Mouse (Mus musculus): ENCODE measurements around the gene Grpr.
A peak's percentile ranks its signal among the peaks of the same experiment; 100 is the strongest.

Gene Grpr

DNA sequence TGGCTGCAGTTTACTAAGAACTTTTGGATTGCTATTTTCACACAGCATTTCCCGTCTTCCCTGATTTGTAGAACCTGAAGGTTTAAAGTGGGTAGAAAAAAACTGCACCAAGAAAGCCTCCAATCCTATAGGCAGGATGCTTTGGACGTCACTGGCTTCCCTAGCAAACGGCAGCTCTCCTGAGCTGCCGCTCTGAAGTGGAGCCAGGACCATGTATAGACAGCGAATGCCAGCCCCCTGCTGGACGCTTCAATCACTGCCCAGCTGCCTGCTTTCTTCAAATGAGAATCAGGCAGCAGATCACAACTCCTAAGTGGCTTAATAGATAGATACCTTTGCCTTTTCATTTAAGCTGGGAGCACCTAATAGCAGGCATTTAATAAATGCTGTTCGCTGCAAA lies at the start of gene Grpr:
Gene Grpr, minus strand, starts transcription at position 12 of the 400 bp plus-strand sequence.
- DNase-seq, result peak; percentile 2 to 42

DNA sequence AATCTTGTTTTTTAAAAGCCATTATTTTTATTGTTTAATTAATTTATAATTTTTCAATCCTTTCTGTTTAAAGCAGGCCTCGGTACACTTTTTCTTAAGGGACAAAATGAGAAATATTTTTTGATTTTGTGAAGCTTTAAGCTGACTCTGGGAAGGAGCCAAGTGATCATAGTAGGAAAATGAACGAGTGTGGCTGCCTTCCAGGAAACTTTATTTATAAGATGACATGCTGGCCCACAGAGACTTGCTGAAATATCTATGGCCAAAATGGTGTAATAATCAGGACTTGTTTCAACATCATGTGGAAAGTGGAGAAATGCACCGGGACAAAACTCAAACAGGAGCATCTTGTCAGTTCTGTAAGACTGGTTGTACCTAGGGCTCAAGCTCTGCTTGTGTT lies 11.0 kb upstream of the Grpr start:
- DNase-seq, result no peak

DNA sequence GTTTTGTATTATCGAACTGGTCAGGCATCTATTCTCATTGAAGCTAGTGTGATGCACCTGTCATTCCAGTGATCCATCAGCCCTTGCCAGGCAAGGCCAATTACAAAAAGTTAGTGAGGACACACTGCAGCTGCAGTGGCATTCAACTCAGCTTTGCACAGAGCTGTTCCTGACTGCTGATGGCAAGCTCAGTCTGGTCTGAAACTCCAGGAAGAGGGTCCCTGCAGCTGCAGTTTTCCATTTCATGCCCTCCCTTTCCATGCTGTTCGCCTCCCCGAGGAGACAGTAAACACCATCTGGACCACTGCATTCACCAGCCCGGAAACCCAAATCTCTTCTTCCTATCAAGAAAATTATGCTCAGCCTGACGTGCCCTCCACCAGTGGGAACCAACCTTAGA lies 2.4 kb downstream of the Grpr start:
- DNase-seq, result no peak

DNA sequence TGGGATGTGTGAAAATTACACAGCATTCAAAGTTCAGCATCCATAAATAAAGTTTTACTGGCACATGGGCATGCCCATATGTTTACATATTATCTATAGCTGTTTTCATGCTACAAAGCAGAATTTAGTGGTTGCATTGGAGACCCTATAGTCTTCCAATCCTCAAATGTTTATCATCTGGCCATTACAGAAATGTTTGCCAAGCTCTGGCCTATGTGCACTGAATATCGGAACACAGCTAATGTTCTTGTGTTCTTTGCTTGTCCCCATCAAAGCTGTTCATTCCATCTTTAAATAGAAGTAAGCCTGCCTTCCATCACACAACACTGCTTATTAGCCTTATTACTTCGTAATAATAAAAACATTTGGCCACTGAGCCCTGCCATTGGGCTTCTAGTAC lies 16.6 kb downstream of the Grpr start:
- DNase-seq, result no peak

DNA sequence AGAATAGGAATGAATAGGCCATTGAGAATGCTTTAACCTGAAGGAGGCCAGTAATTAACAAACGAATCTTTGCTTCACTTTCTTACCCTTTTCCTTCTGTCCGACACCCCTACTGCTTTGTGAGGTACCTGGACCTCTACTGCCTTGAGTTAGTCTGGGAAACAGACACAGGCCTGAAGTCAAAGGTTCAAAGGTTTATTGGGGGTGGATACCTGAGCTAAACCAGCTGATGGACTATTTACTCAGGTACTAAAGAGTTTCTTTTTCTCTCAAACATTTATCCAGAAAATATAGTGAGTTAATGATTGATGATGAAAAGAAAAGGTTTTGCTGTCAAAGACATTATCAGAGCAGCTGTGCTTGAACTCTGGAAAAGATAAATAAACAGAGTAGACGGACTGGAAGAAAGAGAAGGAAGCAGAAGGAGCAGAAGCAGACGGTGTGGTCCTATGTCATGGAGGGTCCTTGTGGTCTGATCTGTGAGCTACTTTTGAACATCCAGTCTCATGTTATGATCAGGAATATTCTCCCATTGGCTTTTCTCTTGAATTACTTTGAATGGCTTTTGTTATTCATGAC lies 30.4 kb downstream of the Grpr start:
- no peak for DNase-seq

DNA sequence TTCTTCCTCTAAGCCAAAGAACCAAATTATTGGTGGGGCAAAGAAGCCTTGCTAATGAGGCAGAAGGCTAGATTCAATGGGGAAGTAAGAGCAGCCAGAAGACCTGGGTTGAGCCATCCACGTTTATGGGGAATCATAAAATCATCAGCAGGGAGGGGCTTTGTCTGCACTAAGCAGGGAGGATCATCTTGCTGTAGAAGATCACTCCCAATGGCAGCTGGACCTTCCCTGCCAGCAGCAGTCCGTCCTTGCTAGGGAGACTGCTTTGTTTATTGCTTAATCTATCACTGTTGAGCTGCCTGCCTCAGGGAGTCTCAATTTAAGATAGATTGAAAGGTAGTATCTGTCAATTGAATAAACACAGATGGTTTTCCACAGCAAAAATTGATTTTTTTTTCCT lies 37.7 kb downstream of the Grpr start:
- DNase-seq, result no peak

DNA sequence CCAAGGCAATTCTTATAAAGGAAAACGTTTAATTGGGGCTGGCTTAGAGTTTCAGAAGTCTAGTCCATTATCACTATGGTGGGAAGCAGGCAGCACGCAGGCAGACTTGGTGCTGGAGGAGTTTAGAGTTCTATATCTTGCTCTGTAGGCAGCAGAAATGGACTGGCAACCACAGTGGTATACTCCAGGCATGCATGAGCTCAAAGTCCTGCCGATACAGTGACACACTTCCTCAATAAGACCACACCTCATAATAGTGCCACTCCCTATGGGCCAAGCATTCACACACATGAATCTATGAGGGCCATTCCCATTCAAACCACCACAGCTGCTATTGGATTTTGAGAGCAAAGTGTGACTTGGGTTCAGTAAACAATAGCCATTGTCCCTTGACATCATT lies 47.4 kb downstream of the Grpr start:
- no peak for DNase-seq

Data from kidney, adult 8-10 months (tissue).